Mouse (Mus musculus): ENCODE results near the gene Klhl18. TPM values are rescaled to one million over a fixed set of nuclear protein-coding genes. Genes with fewer than 3 reads are reported as not detected.

Gene Klhl18
- polyA plus RNA-seq (2016; fragmentation: Nextera tagmentation; extraction: Ambion mirVana): 10.3 and 10.5 TPM in 2 replicates

GRCm38 (mm10) chr9:110476124-110477091, at the start of gene Klhl18, which contains the start of gene Kif9:
Klhl18 (minus strand) TSS chr9:110476694.
Kif9 (plus strand) TSS chr9:110476958.
- H3K9me3 ChIP-seq: no peaks in the 10 kb centered on the region
- peak within 1 kb of the TSS; percentile 67 for H3K9ac ChIP-seq
- H3K4me2 ChIP-seq: peak within 1 kb of the TSS; percentile 76
- ATAC-seq (ENCODE audit: low FRiP score): peak; percentile 99
- H3K27ac ChIP-seq: peak within 1 kb of the TSS; percentile 84; the same call in 1 of the 2 replicates
- H3K4me1 ChIP-seq: peaks cover 11% of the 10 kb centered on the region
- WGBS: under 1% methylated on average over 53 of the region's 53 CpGs
- peaks cover 5% of the 10 kb centered on the region; the same call in 1 of the 2 replicates for H3K27me3 ChIP-seq
- peak within 1 kb of the TSS; percentile 63 for H3K4me3 ChIP-seq (replicated peaks)
- 0 out of 2 replicates have a peak, but pooled peaks cover 4% of the 10 kb centered on the region for H3K36me3 ChIP-seq (replicated peaks)

- Histone ChIP-seq H3K27me3 (no peaks in the 10 kb centered on the region), H3K9ac (no peak overlapping the region), H3K4me2 (no peak overlapping the region), H3K4me1 (no peaks in the 10 kb centered on the region; the same call in 1 of the 2 replicates), H3K4me3 (replicated peaks) (no peak overlapping the region), H3K9me3 (no peaks in the 10 kb centered on the region), H3K27ac (no peak overlapping the region), H3K36me3 (replicated peaks) (no peaks in the 10 kb centered on the region)
- no peak for ATAC-seq (ENCODE audit: low FRiP score)
- WGBS: 64% methylated on average over 2 of the region's 2 CpGs
These were observed 49.2 kb upstream of the Klhl18 start for GRCm38 (mm10) chr9:110525737-110526136.

GRCm38 (mm10) chr9:110490913-110491312, 14.4 kb upstream of the Klhl18 start:
- H3K27me3 ChIP-seq: no peaks in the 10 kb centered on the region
- no peak overlapping the region for H3K27ac ChIP-seq
- WGBS: 62% methylated on average over 5 of the region's 5 CpGs
- no peak overlapping the region for H3K9ac ChIP-seq
- ATAC-seq (ENCODE audit: low FRiP score): no peak
- no peaks in the 10 kb centered on the region for H3K4me1 ChIP-seq
- H3K4me3 ChIP-seq (replicated peaks): no peak overlapping the region
- no peak overlapping the region for H3K4me2 ChIP-seq
- no peaks in the 10 kb centered on the region for H3K36me3 ChIP-seq (replicated peaks)
- peaks cover 8% of the 10 kb centered on the region; the same call in 1 of the 2 replicates for H3K9me3 ChIP-seq

- Histone ChIP-seq H3K4me3 (replicated peaks) (no peak overlapping the region), H3K27me3 (no peaks in the 10 kb centered on the region), H3K27ac (no peak overlapping the region), H3K9ac (no peak overlapping the region), H3K9me3 (peaks cover 8% of the 10 kb centered on the region; the same call in 1 of the 2 replicates), H3K4me1 (no peaks in the 10 kb centered on the region), H3K4me2 (no peak overlapping the region), H3K36me3 (replicated peaks) (no peaks in the 10 kb centered on the region)
- ATAC-seq (ENCODE audit: low FRiP score): no peak
- 30% methylated on average over 4 of the region's 4 CpGs for WGBS
These were observed 12.3 kb upstream of the Klhl18 start for GRCm38 (mm10) chr9:110488841-110489240.

- no peak for ATAC-seq (ENCODE audit: low FRiP score)
These were observed 2.1 kb upstream of the Klhl18 start for GRCm38 (mm10) chr9:110478639-110479038.

GRCm38 (mm10) chr9:110477951-110478350, 1.5 kb upstream of the Klhl18 start:
- Histone ChIP-seq H3K9ac (no peak overlapping the region), H3K27ac (no peak overlapping the region), H3K27me3 (peaks cover 5% of the 10 kb centered on the region; the same call in 1 of the 2 replicates), H3K4me3 (replicated peaks) (no peak overlapping the region), H3K4me1 (peaks cover 11% of the 10 kb centered on the region), H3K9me3 (no peaks in the 10 kb centered on the region), H3K4me2 (no peak overlapping the region), H3K36me3 (replicated peaks) (0 out of 2 replicates have a peak, but pooled peaks cover 4% of the 10 kb centered on the region)
- no peak for ATAC-seq (ENCODE audit: low FRiP score)
- 55% methylated on average over 11 of the region's 11 CpGs for WGBS

More at GRCm38 (mm10) chr9:110478639-110479038, 2.1 kb upstream of the Klhl18 start:
- Histone ChIP-seq H3K27me3 (peaks cover 5% of the 10 kb centered on the region; the same call in 1 of the 2 replicates), H3K27ac (no peak overlapping the region), H3K4me1 (peaks cover 11% of the 10 kb centered on the region), H3K4me3 (replicated peaks) (no peak overlapping the region), H3K9me3 (no peaks in the 10 kb centered on the region), H3K36me3 (replicated peaks) (no peaks in the 10 kb centered on the region), H3K4me2 (no peak overlapping the region), H3K9ac (no peak overlapping the region)
- 85% methylated on average over 4 of the region's 4 CpGs for WGBS

- H3K27ac ChIP-seq: no peak overlapping the region
- H3K4me1 ChIP-seq: no peaks in the 10 kb centered on the region
- H3K9me3 ChIP-seq: no peaks in the 10 kb centered on the region
- 84% methylated on average over 3 of the region's 3 CpGs for WGBS
- no peaks in the 10 kb centered on the region for H3K27me3 ChIP-seq
- no peak overlapping the region for H3K4me2 ChIP-seq
- no peak overlapping the region for H3K9ac ChIP-seq
- ATAC-seq (ENCODE audit: low FRiP score): no peak
- no peaks in the 10 kb centered on the region; the same call in 1 of the 2 replicates for H3K36me3 ChIP-seq (replicated peaks)
- H3K4me3 ChIP-seq (replicated peaks): no peak overlapping the region
These were observed 10.3 kb downstream of the Klhl18 start for GRCm38 (mm10) chr9:110466179-110466578.

- no peak overlapping the region for H3K4me3 ChIP-seq (replicated peaks)
- no peak for ATAC-seq (ENCODE audit: low FRiP score)
- 96% methylated on average over 6 of the region's 6 CpGs for WGBS
These were observed 11.2 kb downstream of the Klhl18 start for GRCm38 (mm10) chr9:110465336-110465735.

GRCm38 (mm10) chr9:110463983-110464591, 12.4 kb downstream of the Klhl18 start:
- Histone ChIP-seq H3K4me3 (replicated peaks) (no peak overlapping the region), H3K36me3 (replicated peaks) (no peaks in the 10 kb centered on the region; the same call in 1 of the 2 replicates), H3K4me2 (no peak overlapping the region), H3K27ac (no peak overlapping the region), H3K27me3 (no peaks in the 10 kb centered on the region), H3K9ac (no peak overlapping the region), H3K4me1 (no peaks in the 10 kb centered on the region), H3K9me3 (no peaks in the 10 kb centered on the region)
- ATAC-seq (ENCODE audit: low FRiP score): no peak
- 91% methylated on average over 6 of the region's 6 CpGs for WGBS

More at GRCm38 (mm10) chr9:110465336-110465735, 11.2 kb downstream of the Klhl18 start:
- Histone ChIP-seq H3K9ac (no peak overlapping the region), H3K4me1 (no peaks in the 10 kb centered on the region), H3K27me3 (no peaks in the 10 kb centered on the region), H3K27ac (no peak overlapping the region), H3K4me2 (no peak overlapping the region), H3K36me3 (replicated peaks) (no peaks in the 10 kb centered on the region; the same call in 1 of the 2 replicates), H3K9me3 (no peaks in the 10 kb centered on the region)

- 91% methylated on average over 7 of the region's 7 CpGs for WGBS
- no peaks in the 10 kb centered on the region for H3K9me3 ChIP-seq
- no peak overlapping the region for H3K4me3 ChIP-seq (replicated peaks)
- ATAC-seq (ENCODE audit: low FRiP score): no peak
- H3K9ac ChIP-seq: no peak overlapping the region
- no peak overlapping the region for H3K4me2 ChIP-seq
- H3K27me3 ChIP-seq: no peaks in the 10 kb centered on the region
- no peaks in the 10 kb centered on the region for H3K36me3 ChIP-seq (replicated peaks)
- no peak overlapping the region for H3K27ac ChIP-seq
- no peaks in the 10 kb centered on the region for H3K4me1 ChIP-seq
These were observed 14.2 kb downstream of the Klhl18 start for GRCm38 (mm10) chr9:110462321-110462720.

GRCm38 (mm10) chr9:110460884-110461815, 15.3 kb downstream of the Klhl18 start:
- 0 out of 2 replicates have a peak overlapping the region, but pooled peaks have one; percentile 13 for H3K27ac ChIP-seq
- no peak overlapping the region for H3K4me2 ChIP-seq
- no peak for ATAC-seq (ENCODE audit: low FRiP score)
- no peaks in the 10 kb centered on the region for H3K36me3 ChIP-seq (replicated peaks)
- H3K27me3 ChIP-seq: no peaks in the 10 kb centered on the region
- H3K4me1 ChIP-seq: no peaks in the 10 kb centered on the region
- 90% methylated on average over 18 of the region's 18 CpGs for WGBS
- H3K9me3 ChIP-seq: no peaks in the 10 kb centered on the region
- H3K9ac ChIP-seq: no peak overlapping the region
- no peak overlapping the region for H3K4me3 ChIP-seq (replicated peaks)
